Mouse (Mus musculus) liver, embryonic 16.5 days (tissue): ENCODE measurements around the gene Fryl. TPM values are rescaled to one million over a fixed set of nuclear protein-coding genes. Genes with fewer than 3 reads are reported as not detected.

Source experiments
- ATAC-seq: fragments of 200-750 bp; cut with Nextera tagmentation; 2 replicates; pipeline ENCODE4 v1.8.0; 2017; ENCODE audit warnings: low read depth, mild to moderate bottlenecking, moderate number of reproducible peaks, moderate library complexity
- H3K27ac ChIP-seq: fragments of 300-500 bp; sonication (generic); 2 replicates; pipeline ENCODE4 v1.5.1; 2014; ENCODE audit warnings: mild to moderate bottlenecking, low read length
- H3K27me3 ChIP-seq: fragments of 300-500 bp; sonication (generic); 2 replicates; pipeline ENCODE4 v1.6.1; 2014; ENCODE audit warnings: low read depth, low read length, mixed read lengths; ENCODE audit not compliant: control insufficient read depth, insufficient read depth
- H3K36me3 ChIP-seq: fragments of 300-500 bp; sonication (generic); 2 replicates; pipeline ENCODE4 v1.6.1; 2014; ENCODE audit warnings: mild to moderate bottlenecking; ENCODE audit not compliant: control insufficient read depth, insufficient read depth
- H3K4me1 ChIP-seq: fragments of 300-500 bp; sonication (generic); 2 replicates; pipeline ENCODE4 v1.6.1; 2014; ENCODE audit warnings: low read depth, low read length, mixed read lengths; ENCODE audit not compliant: control insufficient read depth
- H3K4me2 ChIP-seq: fragments of 300-500 bp; sonication (generic); 2 replicates; pipeline ENCODE4 v1.6.1; 2014; ENCODE audit warnings: low read depth, low read length, mixed read lengths
- H3K4me3 ChIP-seq: fragments of 300-500 bp; sonication (generic); 2 replicates; pipeline ENCODE4 v1.5.1; 2014; ENCODE audit warnings: low read depth, mild to moderate bottlenecking, low read length
- H3K9ac ChIP-seq: fragments of 300-500 bp; sonication (generic); 2 replicates; pipeline ENCODE4 v1.6.1; 2014; ENCODE audit warnings: low read depth, low read length
- H3K9me3 ChIP-seq: fragments of 300-500 bp; sonication (generic); replicated peaks from 2 replicates; pipeline ENCODE4 v1.6.1; 2016; ENCODE audit warnings: low read length; ENCODE audit not compliant: control insufficient read depth
- WGBS: fragments of 180-500 bp; shearing (Covaris S2); extraction: QIAGEN DNeasy Blood & Tissue Kit; methylation state at CpG from one replicate; pipeline ENCODE4 v1.1.7; 2014; ENCODE audit not compliant: insufficient replicate concordance; 5-methylcytosine and 5-hydroxymethylcytosine counted together
- polyA plus RNA-seq: library from polyadenylated mRNA; unstranded; fragments of >200 nt; fragmentation: Nextera tagmentation; extraction: Ambion mirVana; gene quantifications from 2 replicates; pipeline ENCODE4 v1.2.1, GENCODE M21; 2015

Gene Fryl
- polyA plus RNA-seq, 1 experiment from 2014 or later: 44.1 TPM

- no peaks in the 10 kb centered on the region for H3K27me3 ChIP-seq
- H3K27ac ChIP-seq: no peak within 1 kb of the TSS
- H3K4me1 ChIP-seq: no peaks in the 10 kb centered on the region
- H3K9ac ChIP-seq: no peak within 1 kb of the TSS
- H3K9me3 ChIP-seq: no peaks in the 10 kb centered on the region
- no peak within 1 kb of the TSS for H3K4me2 ChIP-seq
- WGBS: 80% methylated on average over 7 of the region's 7 CpGs
- no peaks in the 10 kb centered on the region for H3K36me3 ChIP-seq
- ATAC-seq: no peak
- H3K4me3 ChIP-seq: no peak within 1 kb of the TSS
Measured at GRCm38 (mm10) chr5:72974602-72975001, 281.8 kb downstream of the Fryl start, which contains the start of gene Gm10135. TSS of gene Gm10135 (minus strand) at chr5:72974702.

- WGBS: 62% methylated on average over 5 of the region's 5 CpGs
- no peak for ATAC-seq
- H3K4me1 ChIP-seq: no peaks in the 10 kb centered on the region
- no peaks in the 10 kb centered on the region for H3K9me3 ChIP-seq
- no peak overlapping the region for H3K4me3 ChIP-seq
- no peaks in the 10 kb centered on the region for H3K27me3 ChIP-seq
- H3K36me3 ChIP-seq: no peaks in the 10 kb centered on the region
- H3K4me2 ChIP-seq: no peak overlapping the region
- no peak overlapping the region for H3K9ac ChIP-seq
- H3K27ac ChIP-seq: no peak overlapping the region
Measured at GRCm38 (mm10) chr5:72972934-72973333, 283.5 kb downstream of the Fryl start.

- H3K9me3 ChIP-seq: no peaks in the 10 kb centered on the region
- H3K27me3 ChIP-seq: no peaks in the 10 kb centered on the region
- no peak overlapping the region for H3K4me3 ChIP-seq
- no peak overlapping the region for H3K9ac ChIP-seq
- H3K4me1 ChIP-seq: no peaks in the 10 kb centered on the region
- ATAC-seq: no peak
- H3K36me3 ChIP-seq: no peaks in the 10 kb centered on the region
- WGBS: 58% methylated on average over 4 of the region's 4 CpGs
- no peak overlapping the region for H3K4me2 ChIP-seq
- no peak overlapping the region for H3K27ac ChIP-seq
Measured at GRCm38 (mm10) chr5:72972435-72972834, 284.0 kb downstream of the Fryl start.

Other genes with a start within 250 kb of the Fryl start
- gene Slc10a4, start 249.7 kb downstream of the Fryl start, polyA plus RNA-seq: 0.09 TPM in 1 of 2 replicates, not detected in the other
- 108 and 118 TPM in 2 replicates for gene Ociad1, start 36.2 kb upstream of the Fryl start, polyA plus RNA-seq
- gene Ociad2, start 84.4 kb upstream of the Fryl start, polyA plus RNA-seq: 6.2 and 7.4 TPM in 2 replicates
- gene Cwh43, start 149.5 kb upstream of the Fryl start, polyA plus RNA-seq: not detected in 2 replicates
- gene Dcun1d4, start 224.4 kb upstream of the Fryl start, polyA plus RNA-seq: 2.5 and 3.1 TPM in 2 replicates